Mouse (Mus musculus) embryonic stem cell, embryonic (primary cell): ENCODE data around the gene Nolc1.

Experiments used
- CTCF ChIA-PET, 4 experiments: fragments of 300-600 bp in 2 of 4; fragments of 350-600 bp in 2 of 4; sonication (Branson Sonifier 250); formaldehyde crosslinking; loops; one replicate each; lab custom pipeline; 2022; ENCODE audit warnings: inconsistent platforms in 2 of 4; lab: Charles Lee
- POLR2A ChIA-PET, 4 experiments: fragments of 300-600 bp in 2 of 4; fragments of 350-600 bp in 2 of 4; sonication (Branson Sonifier 250); formaldehyde crosslinking; loops; one replicate each; lab custom pipeline; 2022; ENCODE audit warnings: antibody characterized with exemption in 4 of 4, inconsistent platforms in 1 of 4; lab: Charles Lee

Nolc1 gene

GRCm38 (mm10) chr19:46050462-46050861 lies 25.2 kb upstream of the Nolc1 start:
- ChIA-PET CTCF (no interaction called here), POLR2A (interaction anchor here in 3 of 4 experiments (0.6 to 6.6 kb wide), 13 partner anchors 9 to 827 kb away, joined by 3 to 275 read pairs (median 6); no protein-coding TSS in a partner anchor)

GRCm38 (mm10) chr19:46055752-46056387 lies 19.8 kb upstream of the Nolc1 start:
- ChIA-PET CTCF (interaction anchor here in 3 of 4 experiments (0.5 to 2.0 kb wide), 12 partner anchors 9 to 253 kb away, joined by 3 to 8 read pairs (median 4); partner anchors contain the start of genes Ldb1 (in 2 of the 3) and Pitx3 (in 1 of the 3)), POLR2A (interaction anchor here (0.6 to 24.5 kb wide), 24 partner anchors 7 to 257 kb away, joined by 3 to 800 read pairs (median 6); partner anchors contain the start of genes Ldb1 (in 3 of the 4), Nolc1 (in 3 of the 4), Pprc1 (in 2 of the 4) and Hps6 (in 1 of the 4))

GRCm38 (mm10) chr19:46056388-46056946 lies 19.2 kb upstream of the Nolc1 start:
- ChIA-PET CTCF (interaction anchor here in 3 of 4 experiments (0.6 to 2.0 kb wide), 8 partner anchors 10 to 252 kb away, joined by 3 to 8 read pairs (median 4); partner anchors contain the start of genes Ldb1 (in 2 of the 3) and Pitx3 (in 1 of the 3)), POLR2A (interaction anchor here (0.6 to 24.5 kb wide), 42 partner anchors 9 to 339 kb away, joined by 3 to 800 read pairs (median 4); partner anchors contain the start of genes Ldb1 (in 4 of the 4), Nolc1 (in 3 of the 4), Pprc1 (in 2 of the 4) and Actr1a (in 1 of the 4))

- CTCF ChIA-PET = interaction anchor here in 3 of 4 experiments (0.6 to 1.8 kb wide), 3 partner anchors 11 to 15 kb away, joined by 3 to 7 read pairs (median 6); partner anchors contain the start of gene Ldb1 (in 1 of the 3)
- POLR2A ChIA-PET = interaction anchor here (0.6 to 24.5 kb wide), 39 partner anchors 9 to 1121 kb away, joined by 3 to 800 read pairs (median 4); partner anchors contain the start of genes Ldb1 (in 4 of the 4), Nolc1 (in 4 of the 4), Pprc1 (in 2 of the 4) and Actr1a (in 1 of the 4)
Measured at GRCm38 (mm10) chr19:46056947-46057607, 18.6 kb upstream of the Nolc1 start.

- POLR2A ChIA-PET = interaction anchor here in 3 of 4 experiments (0.6 to 24.5 kb wide), 15 partner anchors 9 to 338 kb away, joined by 4 to 800 read pairs (median 8); partner anchors contain the start of genes Ldb1 (in 2 of the 3), Nolc1 (in 2 of the 3), Pprc1 (in 2 of the 3) and Sufu (in 1 of the 3)
- CTCF ChIA-PET = no interaction called here
Measured at GRCm38 (mm10) chr19:46058466-46058865, 17.2 kb upstream of the Nolc1 start.

GRCm38 (mm10) chr19:46060845-46061244 lies 14.8 kb upstream of the Nolc1 start:
- ChIA-PET POLR2A (interaction anchor here (0.8 to 24.5 kb wide), 13 partner anchors 10 to 278 kb away, joined by 3 to 800 read pairs (median 8); partner anchors contain the start of genes Ldb1 (in 2 of the 4), Nolc1 (in 2 of the 4), Pprc1 (in 2 of the 4) and Mgea5 (in 1 of the 4)), CTCF (interaction anchor here in 3 of 4 experiments (0.6 to 2.2 kb wide), 4 partner anchors 15 to 221 kb away, joined by 5 to 6 read pairs (median 6); no protein-coding TSS in a partner anchor)

GRCm38 (mm10) chr19:46068054-46068453 lies 7.6 kb upstream of the Nolc1 start:
- ChIA-PET CTCF (interaction anchor here in 1 of 4 experiments (0.7 kb wide), 1 partner anchor 104 kb away, joined by 4 read pairs; no protein-coding TSS in a partner anchor), POLR2A (interaction anchor here (0.6 to 24.5 kb wide), 21 partner anchors 2 to 456 kb away, joined by 3 to 800 read pairs (median 5); partner anchors contain the start of genes Ldb1 (in 2 of the 4), Nolc1 (in 2 of the 4), Actr1a (in 1 of the 4) and Fbxl15 (in 1 of the 4))

GRCm38 (mm10) chr19:46073285-46073684 lies 2.4 kb upstream of the Nolc1 start:
- ChIA-PET CTCF (interaction anchor here in 1 of 4 experiments (1.1 to 1.6 kb wide), 4 partner anchors 9 to 28 kb away, joined by 3 to 7 read pairs (median 4); no protein-coding TSS in a partner anchor), POLR2A (interaction anchor here (0.5 to 24.5 kb wide), 34 partner anchors 2 to 1122 kb away, joined by 3 to 800 read pairs (median 5); partner anchors contain the start of genes Ldb1 (in 2 of the 4), Actr1a (in 1 of the 4), Cuedc2 (in 1 of the 4) and Gbf1 (in 1 of the 4))

- CTCF ChIA-PET = interaction anchor here in 3 of 4 experiments (0.7 to 1.6 kb wide), 5 partner anchors 10 to 95 kb away, joined by 3 to 7 read pairs (median 4); no protein-coding TSS in a partner anchor
- POLR2A ChIA-PET = interaction anchor here (0.6 to 24.5 kb wide), 26 partner anchors 1 to 1016 kb away, joined by 3 to 800 read pairs (median 6); partner anchors contain the start of genes Ldb1 (in 2 of the 4), Nolc1 (in 1 of the 4), Pitx3 (in 1 of the 4) and Pprc1 (in 1 of the 4)
Measured at GRCm38 (mm10) chr19:46074266-46074665, 1.4 kb upstream of the Nolc1 start.

- POLR2A ChIA-PET = interaction anchor here in 2 of 4 experiments (1.6 to 23.1 kb wide), 4 partner anchors 10 to 41 kb away, joined by 11 to 800 read pairs (median 289); partner anchors contain the start of gene Nolc1 (in 1 of the 2)
- CTCF ChIA-PET = interaction anchor here in 2 of 4 experiments (0.6 to 1.4 kb wide), 3 partner anchors 8 to 783 kb away, joined by 3 read pairs; no protein-coding TSS in a partner anchor
Measured at GRCm38 (mm10) chr19:46078535-46078934, 2.9 kb downstream of the Nolc1 start.

- ChIA-PET CTCF (interaction anchor here (0.5 to 2.3 kb wide), 13 partner anchors 9 to 480 kb away, joined by 3 to 13 read pairs (median 4); no protein-coding TSS in a partner anchor), POLR2A (interaction anchor here (0.5 to 23.1 kb wide), 14 partner anchors 9 to 322 kb away, joined by 3 to 800 read pairs (median 6); partner anchors contain the start of gene Nolc1 (in 2 of the 4))
Measured at GRCm38 (mm10) chr19:46085185-46085584, 9.5 kb downstream of the Nolc1 start.

- POLR2A ChIA-PET = interaction anchor here (0.6 to 23.1 kb wide), 14 partner anchors 10 to 272 kb away, joined by 3 to 800 read pairs (median 5); partner anchors contain the start of genes Nolc1 (in 3 of the 4) and Gbf1 (in 1 of the 4)
Measured at GRCm38 (mm10) chr19:46086337-46086736, 10.7 kb downstream of the Nolc1 start.

GRCm38 (mm10) chr19:46087871-46088270 lies 12.2 kb downstream of the Nolc1 start:
- ChIA-PET POLR2A (interaction anchor here in 3 of 4 experiments (0.7 to 2.4 kb wide), 12 partner anchors 9 to 835 kb away, joined by 3 to 11 read pairs (median 4); partner anchors contain the start of genes Ldb1 (in 1 of the 3) and Pprc1 (in 1 of the 3)), CTCF (interaction anchor here in 3 of 4 experiments (0.7 to 1.2 kb wide), 7 partner anchors 12 to 553 kb away, joined by 3 to 17 read pairs (median 4); partner anchors contain the start of gene Nolc1 (in 1 of the 3))

More at GRCm38 (mm10) chr19:46086337-46086736, 10.7 kb downstream of the Nolc1 start:
- CTCF ChIA-PET = interaction anchor here (0.5 to 2.3 kb wide), 39 partner anchors 8 to 513 kb away, joined by 3 to 13 read pairs (median 3); partner anchors contain the start of genes Nfkb2 (in 2 of the 4), Nolc1 (in 2 of the 4), Cuedc2 (in 1 of the 4) and Gbf1 (in 1 of the 4)

- CTCF ChIA-PET = no interaction called here
- POLR2A ChIA-PET = interaction anchor here in 3 of 4 experiments (1.1 to 3.1 kb wide), 5 partner anchors 9 to 44 kb away, joined by 3 to 19 read pairs (median 6); no protein-coding TSS in a partner anchor
Measured at GRCm38 (mm10) chr19:46091641-46092040, 16.0 kb downstream of the Nolc1 start.

- POLR2A ChIA-PET = interaction anchor here in 2 of 4 experiments (0.6 to 3.1 kb wide), 7 partner anchors 11 to 450 kb away, joined by 3 to 19 read pairs (median 4); no protein-coding TSS in a partner anchor
- CTCF ChIA-PET = interaction anchor here (0.6 to 1.4 kb wide), 19 partner anchors 9 to 977 kb away, joined by 3 to 14 read pairs (median 4); partner anchors contain the start of gene Nfkb2 (in 1 of the 4)
Measured at GRCm38 (mm10) chr19:46094144-46094543, 18.5 kb downstream of the Nolc1 start.
